Mouse (Mus musculus) forelimb bud, embryonic 11.5 days (tissue): ENCODE measurements around the gene Mpp5.

Experiments used
- DNase-seq: peaks from one replicate; pipeline ENCODE4 v3.0.0-alpha.2; 2012; ENCODE audit warnings: low read depth, low spot score

The Mpp5 gene

DNA sequence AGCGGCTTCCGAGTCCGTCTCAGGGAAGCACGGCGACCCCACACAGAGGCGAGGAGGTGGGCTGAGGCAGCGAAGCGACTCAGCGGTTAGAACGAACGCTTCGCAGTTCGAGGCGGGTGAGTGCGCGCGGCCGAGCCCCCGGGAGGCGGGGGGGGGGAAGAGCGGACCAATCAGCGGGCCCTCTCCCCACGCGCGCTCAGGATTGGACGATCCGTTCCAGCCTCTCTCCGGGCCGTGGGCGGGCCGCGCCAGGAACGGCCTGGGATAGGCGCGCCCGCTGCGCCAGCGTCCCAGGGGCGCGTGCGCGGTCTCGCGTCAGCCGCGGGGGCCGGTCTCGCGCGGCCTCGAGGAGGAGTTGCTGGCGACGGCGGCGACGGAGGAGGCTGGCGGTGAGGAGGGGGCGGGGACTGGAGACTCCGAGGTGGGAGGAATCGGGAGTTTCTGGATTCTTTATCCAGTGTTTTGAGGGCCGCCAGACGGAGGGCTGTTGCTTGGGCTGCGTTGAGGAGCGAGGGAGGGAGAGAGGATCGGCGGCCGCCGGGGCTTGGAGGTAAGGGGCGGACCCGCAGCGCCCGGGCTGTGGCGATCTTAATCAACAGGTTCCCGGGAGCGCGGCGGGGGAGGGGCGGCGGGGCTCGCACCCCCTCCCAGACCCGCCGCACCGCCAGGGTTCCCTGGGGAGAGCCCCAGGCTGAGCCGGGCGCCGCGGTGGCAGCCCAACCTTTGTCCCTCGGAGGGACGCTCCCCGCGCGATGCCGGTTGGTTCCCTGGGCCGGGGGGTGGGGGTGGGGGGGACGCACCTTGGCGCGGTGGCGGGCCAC lies at the start of gene Mpp5:
TSS of gene Mpp5 (plus strand) at position 351 of the 821 bp plus-strand sequence.
- DNase-seq: peak; percentile 96

DNA sequence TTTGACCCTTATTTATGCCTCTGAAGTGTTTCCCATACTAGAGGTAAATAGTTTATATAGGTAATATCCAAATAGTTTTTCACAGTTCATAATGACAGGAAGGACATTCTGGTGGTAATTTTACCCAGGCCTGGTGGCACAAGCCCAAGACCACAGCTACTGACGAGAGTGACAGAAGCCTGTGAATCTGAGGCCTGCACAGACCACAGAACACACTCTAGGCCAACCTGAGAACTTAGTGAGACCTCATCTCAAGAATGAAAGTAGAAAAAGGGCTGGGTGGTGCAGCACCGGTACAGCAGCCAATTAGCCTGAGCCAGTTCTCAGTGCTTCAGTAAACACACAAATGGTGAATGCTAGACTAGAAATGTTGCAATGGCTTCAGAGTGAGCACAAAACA lies 30.9 kb upstream of the Mpp5 start:
- no peak for DNase-seq

DNA sequence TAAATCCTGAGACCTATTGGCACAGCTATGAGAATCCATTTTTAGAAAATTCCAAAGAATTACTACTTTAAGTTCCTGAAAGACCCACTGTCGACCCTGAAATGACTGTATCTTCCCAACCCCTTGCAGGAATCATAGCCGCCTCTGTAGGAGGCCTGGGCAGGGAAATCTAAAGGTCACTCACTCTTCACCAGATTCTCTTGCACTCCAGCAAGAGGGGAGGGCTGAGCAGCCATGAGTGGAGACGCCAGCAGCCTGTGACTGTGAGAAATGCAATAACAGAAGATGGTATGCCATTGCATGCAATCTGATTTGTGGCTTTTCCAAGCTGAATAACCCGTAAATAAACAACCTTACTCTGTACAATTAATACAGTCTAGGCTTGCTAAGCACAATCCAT lies 21.0 kb upstream of the Mpp5 start:
- DNase-seq: no peak

- no peak for DNase-seq
These were observed 9.1 kb upstream of the Mpp5 start for GRCm38 (mm10) chr12:78739633-78740032.

DNA sequence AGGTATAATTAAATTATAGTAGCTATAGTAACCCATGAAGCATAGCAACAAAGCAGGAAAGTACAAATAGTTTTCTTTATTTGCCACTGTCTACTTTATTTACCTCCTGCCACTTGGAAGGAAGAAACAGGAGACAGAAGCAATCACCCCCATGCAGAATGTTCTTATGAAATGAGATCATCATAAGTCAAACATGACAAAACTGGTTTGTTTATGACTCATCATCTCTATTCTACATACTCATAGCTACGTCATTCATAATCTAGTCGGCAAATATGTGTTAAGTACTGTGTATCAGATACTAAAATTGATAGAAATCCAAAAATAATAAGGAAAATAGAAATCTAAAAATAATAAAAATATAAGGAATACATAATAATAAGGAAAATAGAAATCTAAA lies 8.4 kb upstream of the Mpp5 start:
- no peak for DNase-seq

GRCm38 (mm10) chr12:78746226-78746625 lies 2.5 kb upstream of the Mpp5 start:
- no peak for DNase-seq

- DNase-seq: no peak
These were observed 1.3 kb upstream of the Mpp5 start for GRCm38 (mm10) chr12:78747406-78747805.

GRCm38 (mm10) chr12:78748113-78748512 lies 594 bp upstream of the Mpp5 start:
- no peak for DNase-seq

DNA sequence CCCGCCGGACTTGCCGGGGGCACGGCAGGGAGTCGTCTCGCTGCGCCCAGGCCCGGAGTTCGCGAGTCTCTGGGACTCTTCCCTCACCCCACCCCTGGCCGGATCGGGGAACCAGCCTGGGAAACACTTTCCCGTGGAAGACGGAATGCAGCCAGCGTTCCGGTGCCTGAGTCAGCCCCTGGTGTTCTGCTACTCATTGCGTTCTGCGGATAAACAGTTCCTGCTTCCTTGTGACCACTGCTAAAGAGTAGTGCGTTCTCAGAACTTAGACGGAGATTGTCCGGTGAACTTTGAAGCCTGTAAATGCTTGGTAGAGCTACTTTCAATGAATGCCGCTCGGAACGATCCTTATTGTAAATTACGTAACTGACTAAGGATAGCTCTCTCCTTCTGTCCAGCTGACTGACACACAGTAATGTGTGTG lies 683 bp downstream of the Mpp5 start:
- DNase-seq: peak; percentile 50

GRCm38 (mm10) chr12:78761979-78762378 lies 13.3 kb downstream of the Mpp5 start:
- DNase-seq: no peak

GRCm38 (mm10) chr12:78769031-78769713 lies 20.5 kb downstream of the Mpp5 start:
- DNase-seq: no peak

GRCm38 (mm10) chr12:78773211-78773610 lies 24.5 kb downstream of the Mpp5 start:
- no peak for DNase-seq

GRCm38 (mm10) chr12:78777916-78778315 lies 29.2 kb downstream of the Mpp5 start:
- DNase-seq: no peak

GRCm38 (mm10) chr12:78778423-78779067 lies 29.8 kb downstream of the Mpp5 start:
- DNase-seq: no peak

- DNase-seq: no peak
These were observed 39.7 kb downstream of the Mpp5 start for GRCm38 (mm10) chr12:78788266-78788873.

DNA sequence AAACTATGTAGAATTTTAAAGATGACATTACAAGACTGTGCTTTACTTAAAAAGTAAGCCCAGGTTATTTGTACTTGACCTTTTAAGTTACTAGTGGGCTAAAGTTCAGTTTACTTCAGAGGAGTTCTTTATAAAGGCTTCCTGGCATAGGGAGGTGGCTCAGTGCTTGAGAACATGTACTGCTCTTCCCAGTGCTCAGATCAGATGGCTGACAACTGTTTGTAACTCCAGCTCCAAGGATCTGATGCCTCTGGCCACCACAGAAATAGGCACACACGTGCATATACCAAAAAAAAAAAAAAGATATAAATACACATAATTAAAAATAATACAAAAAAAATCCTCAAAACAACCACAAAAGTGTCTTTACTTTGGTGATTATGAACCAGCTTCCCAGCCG lies 42.1 kb downstream of the Mpp5 start:
- no peak for DNase-seq

DNA sequence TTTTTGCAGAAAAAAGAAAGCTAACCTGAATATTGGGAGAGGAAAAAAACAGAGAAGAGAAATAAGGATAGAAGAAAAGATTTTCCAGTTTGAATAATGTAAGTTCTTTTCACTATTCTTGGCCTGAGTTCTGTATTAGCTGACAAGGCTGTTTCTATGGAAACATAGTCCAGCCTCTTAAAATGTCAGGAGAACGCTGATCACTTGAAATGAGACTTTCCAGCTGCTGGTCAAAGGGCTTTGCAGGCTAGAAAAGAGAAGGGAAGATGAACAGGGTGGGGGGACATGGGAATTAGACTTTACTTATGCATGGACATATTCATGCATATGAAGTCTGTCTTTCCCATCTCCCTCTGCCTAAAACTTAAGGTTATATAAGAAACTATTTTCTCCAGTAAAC lies 45.5 kb downstream of the Mpp5 start:
- no peak for DNase-seq

- DNase-seq: no peak
These were observed 51.3 kb downstream of the Mpp5 start for GRCm38 (mm10) chr12:78800036-78800435.

DNA sequence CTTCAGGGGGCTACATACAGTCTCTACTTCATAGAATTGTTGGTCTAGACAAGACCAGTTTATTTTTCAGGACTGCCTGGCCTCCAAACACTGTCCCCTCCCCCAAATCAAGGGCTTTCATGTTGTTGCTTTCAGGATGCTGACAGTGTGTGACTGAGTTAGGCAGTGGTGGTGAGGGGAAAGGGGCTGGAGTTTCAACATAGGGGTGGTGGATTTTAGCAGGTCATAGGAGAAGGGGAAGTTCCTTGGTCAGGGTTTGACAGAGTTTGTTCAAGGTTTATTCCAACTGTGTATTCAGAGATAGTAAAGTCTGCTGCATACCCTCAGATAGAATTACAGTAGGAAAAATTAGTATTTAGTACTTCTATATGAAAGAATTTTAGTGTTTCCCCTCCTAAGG lies 53.1 kb downstream of the Mpp5 start:
- no peak for DNase-seq

DNA sequence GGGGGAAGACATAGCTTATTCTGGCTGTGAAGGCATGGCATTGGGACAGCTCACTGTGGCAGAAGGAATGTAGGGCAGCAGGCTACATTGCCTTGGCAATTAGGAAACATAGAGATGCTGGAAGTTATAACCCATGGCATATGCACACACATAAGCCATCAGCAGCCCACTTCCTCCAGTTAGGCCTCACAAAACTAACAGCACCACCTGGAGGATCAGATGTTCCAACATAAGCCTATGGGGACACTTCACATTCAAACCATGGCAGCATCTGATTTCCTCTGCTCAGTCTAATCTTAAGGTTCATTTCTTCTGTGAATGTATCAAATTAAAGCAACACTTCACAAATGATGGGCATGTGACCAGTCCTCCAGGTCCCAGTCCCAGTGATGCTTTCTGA lies 65.7 kb downstream of the Mpp5 start:
- no peak for DNase-seq

GRCm38 (mm10) chr12:78834496-78834895 lies 85.8 kb downstream of the Mpp5 start:
- DNase-seq: no peak

DNA sequence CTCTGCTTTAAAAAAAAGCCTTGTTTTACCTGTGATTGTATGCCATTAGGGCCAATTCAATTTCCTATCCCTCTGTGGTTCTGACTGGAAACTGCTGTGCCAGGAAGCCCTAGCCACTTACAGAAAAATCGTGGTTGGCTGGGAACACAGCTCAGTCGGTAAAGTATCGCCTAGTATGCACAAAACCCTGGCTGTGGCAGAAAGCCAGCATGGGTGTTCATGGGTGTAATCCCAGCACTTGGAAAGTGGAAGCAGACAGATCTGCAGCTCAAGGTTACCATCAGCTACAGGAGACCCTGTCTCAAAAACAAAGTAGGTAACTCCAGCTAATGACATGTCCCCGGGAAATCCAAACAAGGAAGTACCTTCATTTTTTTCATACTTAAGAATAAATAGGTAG lies 91.2 kb downstream of the Mpp5 start:
- DNase-seq: no peak
